Mouse (Mus musculus) E14TG2a.4 (cell line): ENCODE results near the gene Ccs.

Source experiments
- CTCF ChIP-seq: conservative IDR thresholded peaks from 2 replicates; pipeline ENCODE4 v1.5.1; 2014; ENCODE audit warnings: low read length
- NANOG ChIP-seq: IDR thresholded peaks from 2 replicates; pipeline ENCODE4 v1.6.1; 2014; ENCODE audit warnings: borderline replicate concordance, low read length, mixed read lengths
- POU5F1 ChIP-seq: IDR thresholded peaks from 2 replicates; pipeline ENCODE4 v1.6.1; 2014; ENCODE audit warnings: low read length, borderline replicate concordance

GRCm38 (mm10) chr19:4883961-4884360 is 44.8 kb upstream of the Ccs start:
- TF ChIP-seq CTCF = no peak
- TF ChIP-seq POU5F1 = no peak
- TF ChIP-seq NANOG = no peak
